Mouse (Mus musculus) WW6 (cell line): ENCODE measurements at regions not wholly inside any gene's neighbourhood (a gene's known extent, or its start where the extent isn't known, plus 50 kb on each side); places are given as distances from the start of the nearest gene placed in this dataset.

ENCODE experiments used
- DNase-seq: peaks from one replicate; pipeline ENCODE4 v3.0.0-alpha.2; 2013; ENCODE audit warnings: low read depth, low spot score

DNA sequence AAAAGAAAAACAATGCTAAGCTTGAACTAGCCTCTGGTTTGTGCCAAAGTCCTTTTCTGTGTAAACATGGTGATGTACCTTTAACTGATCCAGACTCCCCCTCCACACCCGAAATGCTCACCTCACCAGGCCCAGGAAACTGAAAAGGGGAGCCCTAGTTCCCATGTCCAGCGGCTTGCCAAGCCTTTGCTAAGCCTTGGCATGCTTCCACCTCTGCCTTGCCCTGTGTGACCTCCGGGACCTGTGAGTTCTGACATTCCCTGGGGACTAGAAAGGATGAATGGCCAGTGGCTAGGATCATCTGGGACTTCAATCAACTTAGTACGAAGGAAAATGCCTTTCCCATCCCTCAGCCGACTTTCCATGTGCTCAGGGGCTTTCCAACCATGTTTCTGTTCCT, 184.2 kb downstream of the Foxo1 start:
- DNase-seq, result no peak

DNA sequence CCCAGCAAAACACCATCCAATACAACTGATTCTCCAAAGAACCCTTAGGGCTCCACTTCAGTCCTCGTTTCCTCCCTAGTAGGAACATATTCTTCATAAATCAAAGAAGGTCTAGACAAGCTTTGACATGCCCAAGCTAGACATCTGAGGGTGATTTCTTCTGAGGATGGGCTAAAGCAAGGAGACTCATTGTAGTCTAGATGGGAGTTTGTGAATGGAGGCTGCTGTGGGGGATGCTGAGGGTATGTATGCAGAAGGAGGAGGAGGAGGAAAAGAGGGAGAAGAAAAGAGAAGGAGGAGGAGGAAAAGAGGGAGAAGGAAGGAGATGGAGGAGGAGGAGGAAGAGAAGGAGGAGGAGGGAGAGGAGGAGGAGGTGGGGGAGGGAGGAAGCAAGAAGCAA, 178.9 kb downstream of the Foxo1 start:
- DNase-seq, result no peak

GRCm38 (mm10) chr3:52446500-52446899, 178.4 kb downstream of the Foxo1 start:
- DNase-seq, result no peak

- DNase-seq, result no peak
Measured at GRCm38 (mm10) chr3:52444420-52445119, 176.4 kb downstream of the Foxo1 start.

GRCm38 (mm10) chr3:52443856-52444255, 175.7 kb downstream of the Foxo1 start:
- no peak for DNase-seq

GRCm38 (mm10) chr3:52429014-52429589, 161.0 kb downstream of the Foxo1 start:
- no peak for DNase-seq

DNA sequence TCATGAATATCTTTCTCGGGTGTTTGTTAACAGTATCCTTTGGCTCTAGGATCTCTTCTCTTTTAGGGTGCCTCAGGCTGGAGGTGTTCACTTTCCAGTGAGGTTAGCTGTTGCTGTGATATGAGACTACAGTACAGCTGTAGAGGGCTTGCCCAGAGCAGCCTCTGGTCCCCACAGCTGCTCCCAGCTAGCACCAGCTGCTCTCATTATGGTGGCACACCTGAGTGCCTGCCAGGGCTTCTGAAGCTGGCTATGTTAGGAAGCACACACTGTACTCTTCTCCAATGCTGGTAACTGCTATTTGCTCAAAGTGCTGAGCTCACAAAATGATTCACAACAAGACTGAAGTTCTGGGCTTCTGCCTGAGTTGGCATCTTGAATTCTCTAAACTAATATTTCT, 154.7 kb downstream of the Foxo1 start:
- DNase-seq, result no peak

DNA sequence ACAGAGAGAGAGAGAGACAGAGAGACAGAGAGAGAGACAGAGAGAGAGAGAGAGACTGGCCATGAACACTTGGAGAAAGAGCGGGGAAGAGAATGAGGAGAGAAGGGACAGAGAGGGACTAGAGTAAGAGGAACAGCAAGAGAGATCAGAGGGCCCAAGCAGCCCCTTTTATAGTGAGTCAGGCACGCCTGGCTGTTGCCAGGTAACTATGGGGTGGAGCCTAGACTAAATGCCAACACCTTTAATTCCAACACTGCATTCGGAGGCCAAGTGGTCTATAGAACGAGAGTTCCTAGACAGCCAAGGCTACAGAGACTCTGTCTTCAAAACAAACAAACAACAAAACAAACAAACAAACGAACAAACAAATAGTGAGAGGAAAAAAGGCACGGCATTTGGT, 148.1 kb downstream of the Foxo1 start:
- DNase-seq, result no peak

DNA sequence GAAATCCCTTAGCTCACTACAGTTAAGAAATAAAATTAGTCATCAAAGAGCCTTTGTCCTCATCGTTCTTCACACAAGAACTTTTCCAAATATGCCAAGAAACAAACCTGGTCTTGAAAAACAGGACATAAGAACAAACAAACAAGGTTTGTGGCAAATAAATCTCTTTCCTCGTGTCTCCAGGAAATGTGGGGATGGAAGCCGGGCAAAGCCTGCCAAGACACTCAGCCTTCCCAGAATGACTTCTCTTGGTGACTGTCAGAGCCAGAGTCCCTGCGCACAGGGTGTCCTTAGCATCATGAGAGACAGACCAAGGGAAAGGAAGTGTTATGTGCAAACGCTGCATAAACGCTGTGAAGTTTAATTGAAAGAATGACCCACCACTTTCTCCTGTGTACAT, 147.2 kb downstream of the Foxo1 start:
- no peak for DNase-seq

- no peak for DNase-seq
Measured at GRCm38 (mm10) chr3:52414017-52414416, 145.9 kb downstream of the Foxo1 start.

GRCm38 (mm10) chr3:52413187-52413746, 145.1 kb downstream of the Foxo1 start:
- no peak for DNase-seq

GRCm38 (mm10) chr3:52411356-52411755, 143.2 kb downstream of the Foxo1 start:
- no peak for DNase-seq

- DNase-seq, result no peak
Measured at GRCm38 (mm10) chr3:52409465-52409864, 141.3 kb downstream of the Foxo1 start.

DNA sequence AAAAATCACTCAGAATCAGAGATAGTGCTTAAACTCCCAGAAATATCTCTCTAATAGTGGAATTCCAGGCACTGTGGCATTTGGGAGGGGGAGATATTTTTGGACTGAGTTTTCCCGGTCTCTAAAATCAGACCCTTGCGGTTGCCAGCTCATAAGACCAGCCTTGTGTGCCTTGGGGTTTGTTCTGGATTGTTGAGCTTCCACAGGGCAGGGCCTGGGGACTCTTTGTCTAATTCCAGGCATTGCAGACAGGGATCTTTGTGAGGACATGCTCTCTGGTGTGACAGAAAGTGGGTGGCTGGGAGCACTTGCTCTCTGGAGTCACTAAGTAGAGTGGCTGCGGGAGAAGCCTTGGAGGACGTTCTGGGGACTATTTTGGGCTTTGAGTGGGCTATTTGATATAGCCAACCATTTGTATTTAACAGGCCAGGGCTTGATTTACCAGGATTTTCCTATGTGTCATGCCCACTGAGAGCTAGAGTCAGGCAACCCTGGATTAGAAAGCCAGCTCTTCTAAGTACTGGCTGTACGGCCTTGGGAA, 138.7 kb downstream of the Foxo1 start:
- DNase-seq, result no peak

- no peak for DNase-seq
Measured at GRCm38 (mm10) chr3:52404636-52405035, 136.5 kb downstream of the Foxo1 start.

DNA sequence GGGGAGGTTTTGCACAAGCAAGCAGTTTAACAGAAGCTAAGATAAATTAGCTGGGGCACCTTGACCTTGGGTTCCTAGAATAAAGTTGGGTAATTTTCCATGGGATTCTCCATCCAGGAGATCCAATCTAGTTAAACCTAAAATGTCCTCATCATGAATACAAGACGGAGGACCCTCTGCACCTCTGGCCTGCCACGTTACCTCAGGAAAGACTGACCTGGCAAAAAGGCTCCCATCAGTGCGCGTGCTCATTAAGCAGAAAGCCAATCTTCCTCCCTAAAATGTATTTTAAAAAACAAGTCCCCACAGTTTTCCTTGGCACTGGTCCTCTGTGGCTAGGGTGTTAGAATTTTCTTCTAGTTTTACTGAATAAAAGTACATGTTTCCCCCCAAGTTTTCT, 134.9 kb downstream of the Foxo1 start:
- no peak for DNase-seq
